Mouse (Mus musculus): ENCODE measurements around the gene Gatad1. TPM values are rescaled to one million over a fixed set of nuclear protein-coding genes. Genes with fewer than 3 reads are reported as not detected.
"Not testable (repeated sequence)": the region's sequence is repeated elsewhere in the genome, so short reads cannot be mapped to it uniquely, and the experiment has no call there.

Gatad1 gene
- polyA plus RNA-seq (2016; fragmentation: Nextera tagmentation; extraction: Ambion mirVana), result 73.5 and 76.0 TPM in 2 replicates

GRCm38 (mm10) chr5:3657085-3657484 is at the start of gene Gatad1:
Gatad1 (minus strand) TSS chr5:3657185.
- Histone ChIP-seq H3K36me3 (replicated peaks) (no peaks in the 10 kb centered on the region), H3K4me2 (no peak within 1 kb of the TSS), H3K27me3 (no peaks in the 10 kb centered on the region), H3K9me3 (no peaks in the 10 kb centered on the region), H3K27ac (no peak within 1 kb of the TSS), H3K4me1 (no peaks in the 10 kb centered on the region), H3K9ac (no peak within 1 kb of the TSS), H3K4me3 (replicated peaks) (no peak within 1 kb of the TSS)
- 77% methylated on average over 5 of the region's 5 CpGs for WGBS
- no peak for ATAC-seq (ENCODE audit: low FRiP score)

- H3K9ac ChIP-seq, result no peak overlapping the region
- H3K27ac ChIP-seq, result no peak overlapping the region
- H3K4me3 ChIP-seq (replicated peaks), result no peak overlapping the region
- no peaks in the 10 kb centered on the region for H3K9me3 ChIP-seq
- no peaks in the 10 kb centered on the region for H3K27me3 ChIP-seq
- WGBS, result 89% methylated on average over 4 of the region's 4 CpGs
- peaks cover 36% of the 10 kb centered on the region for H3K36me3 ChIP-seq (replicated peaks)
- no peak for ATAC-seq (ENCODE audit: low FRiP score)
- no peak overlapping the region for H3K4me2 ChIP-seq
- H3K4me1 ChIP-seq, result no peaks in the 10 kb centered on the region
Measured at GRCm38 (mm10) chr5:3702180-3702579, 45.2 kb upstream of the Gatad1 start.

GRCm38 (mm10) chr5:3700025-3700424 is 43.0 kb upstream of the Gatad1 start:
- no peak overlapping the region for H3K27ac ChIP-seq
- H3K9ac ChIP-seq, result no peak overlapping the region
- H3K36me3 ChIP-seq (replicated peaks), result peaks cover 40% of the 10 kb centered on the region
- no peaks in the 10 kb centered on the region for H3K4me1 ChIP-seq
- H3K9me3 ChIP-seq, result no peaks in the 10 kb centered on the region
- H3K27me3 ChIP-seq, result no peaks in the 10 kb centered on the region
- no peak for ATAC-seq (ENCODE audit: low FRiP score)
- no peak overlapping the region for H3K4me2 ChIP-seq
- 96% methylated on average over 5 of the region's 5 CpGs for WGBS
- no peak overlapping the region for H3K4me3 ChIP-seq (replicated peaks)

- no peaks in the 10 kb centered on the region for H3K4me1 ChIP-seq
- no peak overlapping the region for H3K4me2 ChIP-seq
- WGBS, result 70% methylated on average over 3 of the region's 3 CpGs
- H3K36me3 ChIP-seq (replicated peaks), result peaks cover 57% of the 10 kb centered on the region
- no peaks in the 10 kb centered on the region for H3K9me3 ChIP-seq
- H3K27ac ChIP-seq, result no peak overlapping the region
- H3K9ac ChIP-seq, result no peak overlapping the region
- no peak overlapping the region for H3K4me3 ChIP-seq (replicated peaks)
- ATAC-seq (ENCODE audit: low FRiP score), result no peak
- no peaks in the 10 kb centered on the region for H3K27me3 ChIP-seq
Measured at GRCm38 (mm10) chr5:3696031-3696430, 39.0 kb upstream of the Gatad1 start.

GRCm38 (mm10) chr5:3695191-3695590 is 38.2 kb upstream of the Gatad1 start:
- H3K4me2 ChIP-seq, result no peak overlapping the region
- 92% methylated on average over 4 of the region's 4 CpGs for WGBS
- no peak overlapping the region for H3K27ac ChIP-seq
- H3K4me3 ChIP-seq (replicated peaks), result no peak overlapping the region
- no peaks in the 10 kb centered on the region for H3K9me3 ChIP-seq
- ATAC-seq (ENCODE audit: low FRiP score), result no peak
- H3K36me3 ChIP-seq (replicated peaks), result peaks cover 57% of the 10 kb centered on the region
- no peaks in the 10 kb centered on the region for H3K4me1 ChIP-seq
- no peak overlapping the region for H3K9ac ChIP-seq
- H3K27me3 ChIP-seq, result no peaks in the 10 kb centered on the region

GRCm38 (mm10) chr5:3692956-3693355 is 36.0 kb upstream of the Gatad1 start:
- Histone ChIP-seq H3K36me3 (replicated peaks) (peaks cover 57% of the 10 kb centered on the region), H3K27me3 (no peaks in the 10 kb centered on the region), H3K4me3 (replicated peaks) (no peak overlapping the region), H3K9ac (no peak overlapping the region), H3K27ac (no peak overlapping the region), H3K9me3 (no peaks in the 10 kb centered on the region), H3K4me1 (no peaks in the 10 kb centered on the region), H3K4me2 (no peak overlapping the region)
- WGBS, result 94% methylated on average over 9 of the region's 9 CpGs
- no peak for ATAC-seq (ENCODE audit: low FRiP score)

- H3K27me3 ChIP-seq, result no peaks in the 10 kb centered on the region
- no peak overlapping the region for H3K4me2 ChIP-seq
- ATAC-seq (ENCODE audit: low FRiP score), result no peak
- WGBS, result 98% methylated on average over 3 of the region's 3 CpGs
- H3K9me3 ChIP-seq, result no peaks in the 10 kb centered on the region
- no peak overlapping the region for H3K27ac ChIP-seq
- H3K4me3 ChIP-seq (replicated peaks), result no peak overlapping the region
- no peaks in the 10 kb centered on the region for H3K4me1 ChIP-seq
- H3K9ac ChIP-seq, result no peak overlapping the region
- H3K36me3 ChIP-seq (replicated peaks), result peaks cover 49% of the 10 kb centered on the region
Measured at GRCm38 (mm10) chr5:3691283-3691682, 34.3 kb upstream of the Gatad1 start.

- Histone ChIP-seq H3K9ac (no peak overlapping the region), H3K4me2 (no peak overlapping the region), H3K4me1 (no peaks in the 10 kb centered on the region), H3K27ac (no peak overlapping the region), H3K4me3 (replicated peaks) (no peak overlapping the region), H3K27me3 (no peaks in the 10 kb centered on the region), H3K9me3 (no peaks in the 10 kb centered on the region), H3K36me3 (replicated peaks) (peaks cover 31% of the 10 kb centered on the region)
- no peak for ATAC-seq (ENCODE audit: low FRiP score)
- WGBS, result 97% methylated on average over 8 of the region's 8 CpGs
Measured at GRCm38 (mm10) chr5:3688298-3688697, 31.3 kb upstream of the Gatad1 start.

- WGBS, result 97% methylated on average over 6 of the region's 6 CpGs
- no peak overlapping the region for H3K27ac ChIP-seq
Measured at GRCm38 (mm10) chr5:3669938-3670554, 13.1 kb upstream of the Gatad1 start.

GRCm38 (mm10) chr5:3666585-3666984 is 9.6 kb upstream of the Gatad1 start:
- Histone ChIP-seq H3K4me1 (no peaks in the 10 kb centered on the region), H3K9ac (no peak overlapping the region), H3K4me3 (replicated peaks) (no peak overlapping the region), H3K9me3 (no peaks in the 10 kb centered on the region), H3K36me3 (replicated peaks) (no peaks in the 10 kb centered on the region), H3K27ac (no peak overlapping the region), H3K4me2 (no peak overlapping the region), H3K27me3 (no peaks in the 10 kb centered on the region)
- no peak for ATAC-seq (ENCODE audit: low FRiP score)
- WGBS, result 93% methylated on average over 12 of the region's 12 CpGs

More at GRCm38 (mm10) chr5:3669938-3670554, 13.1 kb upstream of the Gatad1 start:
- Histone ChIP-seq H3K9me3 (no peaks in the 10 kb centered on the region), H3K27me3 (no peaks in the 10 kb centered on the region), H3K4me1 (no peaks in the 10 kb centered on the region), H3K4me3 (replicated peaks) (no peak overlapping the region), H3K36me3 (replicated peaks) (no peaks in the 10 kb centered on the region), H3K9ac (no peak overlapping the region), H3K4me2 (no peak overlapping the region)
- ATAC-seq (ENCODE audit: low FRiP score), result no peak

GRCm38 (mm10) chr5:3665225-3665624 is 8.2 kb upstream of the Gatad1 start:
- H3K9me3 ChIP-seq, result no peaks in the 10 kb centered on the region
- no peak overlapping the region for H3K4me2 ChIP-seq
- H3K27me3 ChIP-seq, result no peaks in the 10 kb centered on the region
- WGBS, result 100% methylated on average over 2 of the region's 2 CpGs
- H3K27ac ChIP-seq, result no peak overlapping the region
- no peak for ATAC-seq (ENCODE audit: low FRiP score)
- no peak overlapping the region for H3K9ac ChIP-seq
- H3K4me1 ChIP-seq, result no peaks in the 10 kb centered on the region
- H3K36me3 ChIP-seq (replicated peaks), result no peaks in the 10 kb centered on the region
- no peak overlapping the region for H3K4me3 ChIP-seq (replicated peaks)

GRCm38 (mm10) chr5:3653801-3654200 is 3.2 kb downstream of the Gatad1 start:
- WGBS, result 88% methylated on average over 4 of the region's 4 CpGs
- no peaks in the 10 kb centered on the region for H3K4me1 ChIP-seq
- no peak overlapping the region for H3K4me3 ChIP-seq (replicated peaks)
- H3K9ac ChIP-seq, result no peak overlapping the region
- H3K27ac ChIP-seq, result no peak overlapping the region
- no peaks in the 10 kb centered on the region for H3K9me3 ChIP-seq
- H3K4me2 ChIP-seq, result no peak overlapping the region
- ATAC-seq (ENCODE audit: low FRiP score), result no peak
- no peaks in the 10 kb centered on the region for H3K27me3 ChIP-seq
- H3K36me3 ChIP-seq (replicated peaks), result no peaks in the 10 kb centered on the region

- H3K9me3 ChIP-seq; H3K4me2 ChIP-seq; H3K4me1 ChIP-seq; H3K4me3 ChIP-seq (replicated peaks); H3K27ac ChIP-seq; H3K36me3 ChIP-seq (replicated peaks); ATAC-seq (ENCODE audit: low FRiP score); H3K27me3 ChIP-seq; H3K9ac ChIP-seq: not testable (repeated sequence)
- WGBS, result 94% methylated on average over 17 of the region's 25 CpGs
Measured at GRCm38 (mm10) chr5:3652903-3653575, 3.9 kb downstream of the Gatad1 start.
